Mouse (Mus musculus) hindbrain, postnatal 0 days (tissue): ENCODE data around the gene Vwc2l. TPM values are rescaled to one million over a fixed set of nuclear protein-coding genes. Genes with fewer than 3 reads are reported as not detected.
A peak's percentile ranks its signal among the peaks of the same experiment; 100 is the strongest.

Source experiments
- ATAC-seq: fragments of 200-750 bp; cut with Nextera tagmentation; 2 replicates; pipeline ENCODE4 v1.8.0; 2017; ENCODE audit warnings: mild to moderate bottlenecking, moderate TSS enrichment, moderate library complexity
- DNase-seq: peaks from one replicate; pipeline ENCODE4 v3.0.0-alpha.2; 2015; ENCODE audit warnings: low spot score
- H3K27ac ChIP-seq: fragments of 300-500 bp; sonication (generic); 2 replicates; pipeline ENCODE4 v1.5.1; 2014; ENCODE audit warnings: mild to moderate bottlenecking
- H3K27me3 ChIP-seq: fragments of 300-500 bp; sonication (generic); 2 replicates; pipeline ENCODE4 v1.6.1; 2014; ENCODE audit warnings: low read length, mixed read lengths; ENCODE audit not compliant: insufficient read depth
- H3K36me3 ChIP-seq: fragments of 300-500 bp; sonication (generic); 2 replicates; pipeline ENCODE4 v1.6.1; 2014; ENCODE audit warnings: low read length, mixed read lengths; ENCODE audit not compliant: insufficient read depth
- H3K4me1 ChIP-seq: fragments of 300-500 bp; sonication (generic); 2 replicates; pipeline ENCODE4 v1.6.1; 2014; ENCODE audit warnings: antibody characterized with exemption, low read length, mixed read lengths; ENCODE audit not compliant: insufficient read depth
- H3K4me2 ChIP-seq: fragments of 300-500 bp; sonication (generic); 2 replicates; pipeline ENCODE4 v1.6.1; 2014; ENCODE audit warnings: low read depth, mild to moderate bottlenecking, low read length, moderate library complexity, mixed read lengths
- H3K4me3 ChIP-seq: fragments of 300-500 bp; sonication (generic); 2 replicates; pipeline ENCODE4 v1.5.1; 2014; ENCODE audit warnings: low read length
- H3K9ac ChIP-seq: fragments of 300-500 bp; sonication (generic); replicated peaks from 2 replicates; pipeline ENCODE4 v1.6.1; 2014; ENCODE audit warnings: mild to moderate bottlenecking, low read length, moderate library complexity, mixed read lengths
- H3K9me3 ChIP-seq: fragments of 300-500 bp; sonication (generic); 2 replicates; pipeline ENCODE4 v1.6.1; 2016; ENCODE audit warnings: low read length, mixed read lengths
- CTCF ChIP-seq: IDR thresholded peaks from 2 replicates; pipeline ENCODE4 v1.5.1; 2016; ENCODE audit warnings: antibody characterized with exemption, control low read depth, low read depth
- WGBS: fragments of 180-500 bp; shearing (Covaris S2); extraction: QIAGEN DNeasy Blood & Tissue Kit; methylation state at CpG from one replicate; pipeline ENCODE4 v1.1.7; 2014; 5-methylcytosine and 5-hydroxymethylcytosine counted together
- polyA plus RNA-seq: library from polyadenylated mRNA; unstranded; fragments of >200 nt; fragmentation: Nextera tagmentation; extraction: Ambion mirVana; gene quantifications from 2 replicates; pipeline ENCODE4 v1.2.1, GENCODE M21; 2015
- total RNA-seq: library from RNA; depleted of rRNA; stranded (reverse); fragments of >200 nt; gene quantifications from 2 replicates; pipeline ENCODE4 v1.2.3, GENCODE M21; 2014

Gene Vwc2l
- total and polyA plus RNA-seq, 2 experiments from 2014 or later: 7.1 to 15.6 TPM

- 0 out of 2 replicates have a peak, but pooled peaks have one; percentile 27 for ATAC-seq
- peak; percentile 18 for DNase-seq
- WGBS: 39% methylated on average over 4 of the region's 4 CpGs
Observed at GRCm38 (mm10) chr1:70884156-70884555, 158.6 kb downstream of the Vwc2l start.

GRCm38 (mm10) chr1:70902311-70902710, 176.8 kb downstream of the Vwc2l start:
- Histone ChIP-seq H3K9ac (no peak overlapping the region), H3K4me1 (no peaks in the 10 kb centered on the region), H3K27me3 (no peaks in the 10 kb centered on the region), H3K36me3 (no peaks in the 10 kb centered on the region), H3K4me3 (no peak overlapping the region), H3K9me3 (no peaks in the 10 kb centered on the region), H3K4me2 (no peak overlapping the region), H3K27ac (no peak overlapping the region)
- ATAC-seq (no peak), DNase-seq (no peak)
- WGBS: 81% methylated on average over 3 of the region's 3 CpGs
- no peak for TF ChIP-seq CTCF

More at GRCm38 (mm10) chr1:70884156-70884555, 158.6 kb downstream of the Vwc2l start:
- no peaks in the 10 kb centered on the region for H3K4me1 ChIP-seq
- no peaks in the 10 kb centered on the region for H3K27me3 ChIP-seq
- H3K9ac ChIP-seq: no peak overlapping the region
- H3K4me2 ChIP-seq: no peak overlapping the region
- H3K9me3 ChIP-seq: no peaks in the 10 kb centered on the region
- H3K36me3 ChIP-seq: no peaks in the 10 kb centered on the region
- no peak overlapping the region for H3K27ac ChIP-seq
- no peak overlapping the region for H3K4me3 ChIP-seq
- TF ChIP-seq CTCF: no peak

GRCm38 (mm10) chr1:70907366-70907765, 181.9 kb downstream of the Vwc2l start:
- H3K27me3 ChIP-seq: no peaks in the 10 kb centered on the region
- WGBS: 75% methylated on average over 2 of the region's 2 CpGs
- no peak for ATAC-seq
- H3K9me3 ChIP-seq: no peaks in the 10 kb centered on the region
- H3K4me1 ChIP-seq: no peaks in the 10 kb centered on the region
- H3K27ac ChIP-seq: no peak overlapping the region
- no peak overlapping the region for H3K9ac ChIP-seq
- no peak overlapping the region for H3K4me2 ChIP-seq
- no peak for DNase-seq
- no peaks in the 10 kb centered on the region for H3K36me3 ChIP-seq
- no peak overlapping the region for H3K4me3 ChIP-seq
- no peak for TF ChIP-seq CTCF

- no peaks in the 10 kb centered on the region for H3K9me3 ChIP-seq
- H3K36me3 ChIP-seq: no peaks in the 10 kb centered on the region
- no peak overlapping the region for H3K4me2 ChIP-seq
- H3K27ac ChIP-seq: no peak overlapping the region
- DNase-seq: no peak
- no peak for ATAC-seq
- H3K4me3 ChIP-seq: no peak overlapping the region
- no peak for TF ChIP-seq CTCF
- no peak overlapping the region for H3K9ac ChIP-seq
- WGBS: 59% methylated on average over 4 of the region's 4 CpGs
- no peaks in the 10 kb centered on the region for H3K4me1 ChIP-seq
- H3K27me3 ChIP-seq: no peaks in the 10 kb centered on the region
Observed at GRCm38 (mm10) chr1:70911235-70911634, 185.7 kb downstream of the Vwc2l start.

- ATAC-seq: no peak; the same call in 1 of the 2 replicates
- TF ChIP-seq CTCF: no peak
- Histone ChIP-seq H3K27me3 (no peaks in the 10 kb centered on the region), H3K4me3 (no peak overlapping the region), H3K9me3 (no peaks in the 10 kb centered on the region), H3K36me3 (no peaks in the 10 kb centered on the region), H3K27ac (no peak overlapping the region), H3K4me2 (no peak overlapping the region), H3K9ac (no peak overlapping the region), H3K4me1 (no peaks in the 10 kb centered on the region)
- WGBS: 51% methylated on average over 9 of the region's 9 CpGs
- peak; percentile 11 for DNase-seq
Observed at GRCm38 (mm10) chr1:70913071-70913470, 187.6 kb downstream of the Vwc2l start.

- Histone ChIP-seq H3K9ac (no peak overlapping the region), H3K27me3 (no peaks in the 10 kb centered on the region), H3K4me2 (no peak overlapping the region), H3K36me3 (no peaks in the 10 kb centered on the region), H3K9me3 (no peaks in the 10 kb centered on the region), H3K4me3 (no peak overlapping the region), H3K4me1 (no peaks in the 10 kb centered on the region), H3K27ac (no peak overlapping the region)
- no peak for ATAC-seq
- WGBS: 83% methylated on average over 2 of the region's 2 CpGs
- DNase-seq: no peak
- no peak for TF ChIP-seq CTCF
Observed at GRCm38 (mm10) chr1:70918173-70919036, 192.9 kb downstream of the Vwc2l start.

- DNase-seq: peak; percentile 16
- 76% methylated on average over 4 of the region's 4 CpGs for WGBS
- no peaks in the 10 kb centered on the region for H3K27me3 ChIP-seq
Observed at GRCm38 (mm10) chr1:70933016-70933415, 207.5 kb downstream of the Vwc2l start.

More at GRCm38 (mm10) chr1:70933016-70933415, 207.5 kb downstream of the Vwc2l start:
- Histone ChIP-seq H3K4me1 (no peaks in the 10 kb centered on the region), H3K36me3 (no peaks in the 10 kb centered on the region), H3K27ac (no peak overlapping the region), H3K9ac (no peak overlapping the region), H3K4me2 (no peak overlapping the region), H3K9me3 (no peaks in the 10 kb centered on the region), H3K4me3 (no peak overlapping the region)
- ATAC-seq: no peak
- no peak for TF ChIP-seq CTCF
